Mouse (Mus musculus) midbrain, embryonic 15.5 days (tissue): ENCODE data around the gene Myrf. TPM values are rescaled to one million over a fixed set of nuclear protein-coding genes. Genes with fewer than 3 reads are reported as not detected.

Source experiments
- ATAC-seq: fragments of 200-750 bp; cut with Nextera tagmentation; replicated peaks from 2 replicates; pipeline ENCODE4 v1.8.0; 2017; ENCODE audit warnings: moderate TSS enrichment
- H3K27ac ChIP-seq: fragments of 300-500 bp; sonication (generic); 2 replicates; pipeline ENCODE4 v1.5.1; 2015; ENCODE audit warnings: mild to moderate bottlenecking, inconsistent platforms
- H3K27me3 ChIP-seq: fragments of 300-500 bp; sonication (generic); replicated peaks from 2 replicates; pipeline ENCODE4 v1.6.1; 2015; ENCODE audit warnings: inconsistent platforms
- H3K36me3 ChIP-seq: fragments of 300-500 bp; sonication (generic); replicated peaks from 2 replicates; pipeline ENCODE4 v1.6.1; 2015; ENCODE audit warnings: inconsistent platforms
- H3K4me1 ChIP-seq: fragments of 300-500 bp; sonication (generic); 2 replicates; pipeline ENCODE4 v1.6.1; 2015; ENCODE audit warnings: inconsistent platforms
- H3K4me2 ChIP-seq: fragments of 300-500 bp; sonication (generic); 2 replicates; pipeline ENCODE4 v1.6.1; 2015; ENCODE audit warnings: inconsistent platforms, mild to moderate bottlenecking, moderate library complexity
- H3K4me3 ChIP-seq: fragments of 300-500 bp; sonication (generic); 2 replicates; pipeline ENCODE4 v1.5.1; 2015; ENCODE audit warnings: mild to moderate bottlenecking, inconsistent platforms
- H3K9ac ChIP-seq: fragments of 300-500 bp; sonication (generic); 2 replicates; pipeline ENCODE4 v1.6.1; 2015; ENCODE audit warnings: mild to moderate bottlenecking, inconsistent platforms
- H3K9me3 ChIP-seq: fragments of 300-500 bp; sonication (generic); 2 replicates; pipeline ENCODE4 v1.6.1; 2016; ENCODE audit warnings: inconsistent platforms
- WGBS: fragments of 180-500 bp; shearing (Covaris S2); methylation state at CpG from one replicate; pipeline ENCODE4 v1.1.7; 2015; ENCODE audit warnings: mixed read lengths; 5-methylcytosine and 5-hydroxymethylcytosine counted together
- polyA plus RNA-seq: library from polyadenylated mRNA; unstranded; fragments of >200 nt; fragmentation: Nextera tagmentation; extraction: Ambion mirVana; gene quantifications from 2 replicates; pipeline ENCODE4 v1.2.1, GENCODE M21; 2015

The Myrf gene
- 0.62 and 0.79 TPM in 2 replicates for polyA plus RNA-seq

DNA sequence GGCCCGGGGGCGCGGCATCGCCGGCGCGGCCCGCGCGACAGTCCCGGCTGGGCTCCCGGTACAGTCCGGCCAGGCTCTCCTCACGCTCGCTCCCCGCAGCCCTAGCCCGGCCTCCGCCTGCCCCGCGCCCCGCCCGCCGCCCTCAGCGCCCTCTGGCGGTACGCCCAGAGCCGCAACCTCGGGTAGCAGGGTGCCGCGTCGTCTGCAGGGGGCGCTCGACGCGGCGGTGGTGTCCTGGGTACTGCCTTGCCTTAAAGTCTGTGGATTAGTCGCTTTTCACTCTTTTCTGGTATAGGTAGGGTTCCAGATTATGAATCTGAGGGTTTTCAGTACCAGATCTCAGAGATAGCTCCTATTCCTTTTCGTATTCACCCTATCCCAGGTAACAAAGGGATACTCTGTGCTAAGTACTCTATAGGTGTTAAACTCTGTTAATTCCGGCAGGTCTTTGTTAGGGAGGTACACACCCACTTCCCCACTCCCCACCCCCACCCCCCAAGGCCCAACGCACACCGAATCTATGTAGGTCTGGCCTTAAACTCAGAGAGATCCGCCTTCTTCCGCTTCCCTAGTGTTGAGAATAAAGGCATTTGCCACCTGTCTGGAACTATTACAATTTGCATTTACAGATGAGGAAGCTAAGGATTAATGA lies at the start of gene Myrf:
Myrf (minus strand) TSS at position 95 of the 652 bp plus-strand sequence.
- peak; percentile 69 for ATAC-seq
- H3K36me3 ChIP-seq: no peaks in the 10 kb centered on the region
- 8% methylated on average over 43 of the region's 43 CpGs for WGBS

DNA sequence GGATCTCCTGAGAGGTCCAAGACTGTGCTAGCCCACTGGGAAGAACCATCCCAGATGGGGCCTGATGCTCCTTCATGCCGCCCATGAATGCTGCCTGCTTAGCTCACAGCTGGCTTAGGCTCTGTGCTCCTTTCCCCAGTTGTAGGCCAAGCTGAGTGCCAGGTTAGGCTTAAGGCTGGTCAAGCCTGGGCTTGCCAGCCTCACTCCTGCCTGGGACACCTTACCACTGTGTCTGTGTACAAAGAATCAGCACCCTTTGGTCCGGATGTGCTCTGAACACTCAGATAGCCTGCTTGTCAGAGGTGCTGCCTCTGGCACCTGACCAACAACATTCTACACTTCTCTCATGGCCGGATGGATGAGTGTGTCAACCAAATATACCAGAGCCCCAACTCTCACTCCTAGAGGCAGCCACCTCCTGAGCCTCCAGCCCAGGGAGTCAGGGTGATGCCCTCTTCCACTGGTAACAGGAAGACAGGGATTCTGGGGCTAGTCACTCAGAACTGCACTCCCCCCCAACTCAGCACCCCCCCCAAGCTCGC lies 49.1 kb upstream of the Myrf start:
- WGBS: 78% methylated on average over 4 of the region's 4 CpGs
- Histone ChIP-seq H3K4me2 (no peak overlapping the region), H3K4me1 (peaks cover 7% of the 10 kb centered on the region), H3K4me3 (no peak overlapping the region), H3K9ac (no peak overlapping the region), H3K27me3 (no peaks in the 10 kb centered on the region), H3K36me3 (no peaks in the 10 kb centered on the region), H3K27ac (no peak overlapping the region), H3K9me3 (no peaks in the 10 kb centered on the region)
- ATAC-seq: no peak

More for the DNA sequence above, at the start of gene Myrf:
- peaks cover 9% of the 10 kb centered on the region; the same call in 1 of the 2 replicates for H3K4me1 ChIP-seq
- peak within 1 kb of the TSS; percentile 42 for H3K4me3 ChIP-seq
- peak within 1 kb of the TSS; percentile 63 for H3K4me2 ChIP-seq
- peak within 1 kb of the TSS; percentile 19; the same call in 1 of the 2 replicates for H3K9ac ChIP-seq
- no peak within 1 kb of the TSS for H3K27ac ChIP-seq
- H3K27me3 ChIP-seq: peaks cover 11% of the 10 kb centered on the region; the same call in 1 of the 2 replicates
- no peaks in the 10 kb centered on the region for H3K9me3 ChIP-seq

DNA sequence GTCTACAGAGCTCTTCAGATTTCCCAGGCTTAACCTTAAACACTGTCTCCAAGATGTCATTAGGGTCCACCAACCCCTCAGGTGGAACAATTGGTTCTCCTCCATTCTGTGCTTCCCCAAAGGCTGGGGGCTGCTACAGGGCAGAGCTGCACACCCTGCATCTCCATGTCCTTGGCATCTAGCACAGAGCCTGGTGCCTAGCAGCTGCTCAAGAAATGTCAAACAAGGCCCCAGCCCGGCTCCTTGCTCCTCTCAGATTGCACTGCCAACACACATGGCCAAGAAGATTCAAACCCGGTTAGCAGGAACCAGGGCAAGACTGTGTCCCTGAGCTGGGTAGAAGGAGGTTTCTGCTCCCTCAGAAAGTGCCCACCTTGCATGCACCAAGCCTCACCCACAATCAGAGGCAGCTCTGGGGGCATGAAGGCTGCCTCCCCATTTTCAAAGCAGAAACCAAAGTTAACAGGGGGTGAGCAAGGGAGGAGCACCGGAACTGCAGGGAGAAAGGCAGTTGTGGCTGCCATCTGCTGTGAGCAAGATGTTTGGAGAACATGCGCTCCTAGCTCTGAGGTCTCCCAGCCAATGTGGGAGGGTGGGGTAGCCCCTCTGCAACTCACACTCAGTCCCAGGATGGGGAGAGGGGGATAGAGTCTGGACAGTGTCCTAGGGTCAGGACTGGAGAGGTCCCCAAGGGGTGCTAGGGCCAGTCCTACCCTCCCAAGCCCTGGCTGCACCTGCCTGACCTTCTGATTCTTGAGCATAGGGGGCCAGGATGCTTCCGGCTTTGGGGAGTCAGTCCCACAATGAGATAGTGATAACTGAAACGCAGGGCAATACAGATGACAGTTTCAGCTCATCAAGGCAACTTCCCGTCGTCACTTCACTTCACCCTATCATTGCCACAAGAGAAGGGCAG lies 47.8 kb upstream of the Myrf start:
- no peaks in the 10 kb centered on the region for H3K27me3 ChIP-seq
- no peak overlapping the region for H3K27ac ChIP-seq
- H3K4me1 ChIP-seq: no peaks in the 10 kb centered on the region
- no peak for ATAC-seq
- no peak overlapping the region for H3K4me3 ChIP-seq
- H3K36me3 ChIP-seq: no peaks in the 10 kb centered on the region
- no peak overlapping the region for H3K4me2 ChIP-seq
- no peaks in the 10 kb centered on the region for H3K9me3 ChIP-seq
- 87% methylated on average over 8 of the region's 8 CpGs for WGBS
- no peak overlapping the region for H3K9ac ChIP-seq

DNA sequence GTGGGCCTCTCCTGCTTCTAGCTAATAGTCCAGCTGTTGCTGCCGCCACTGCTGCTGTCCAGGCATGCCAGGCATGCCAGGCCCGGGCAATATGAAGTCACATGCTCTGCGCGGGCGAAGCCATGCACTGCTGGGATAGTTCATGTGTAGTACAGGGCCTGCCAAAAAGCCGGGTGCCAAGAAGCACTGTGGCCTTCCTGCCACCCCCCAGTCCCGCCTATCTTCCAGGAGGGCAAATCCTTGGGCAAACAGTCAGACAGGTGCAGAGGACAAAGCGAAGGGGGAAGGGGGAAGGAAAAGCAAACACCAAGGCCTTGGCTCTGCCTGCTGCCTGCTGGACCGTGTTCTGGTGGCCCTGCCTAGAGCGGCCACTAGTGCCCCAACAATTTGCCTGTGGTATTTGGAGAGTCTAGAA lies 45.9 kb upstream of the Myrf start:
- no peak for ATAC-seq
- Histone ChIP-seq H3K4me2 (no peak overlapping the region), H3K27me3 (no peaks in the 10 kb centered on the region)

DNA sequence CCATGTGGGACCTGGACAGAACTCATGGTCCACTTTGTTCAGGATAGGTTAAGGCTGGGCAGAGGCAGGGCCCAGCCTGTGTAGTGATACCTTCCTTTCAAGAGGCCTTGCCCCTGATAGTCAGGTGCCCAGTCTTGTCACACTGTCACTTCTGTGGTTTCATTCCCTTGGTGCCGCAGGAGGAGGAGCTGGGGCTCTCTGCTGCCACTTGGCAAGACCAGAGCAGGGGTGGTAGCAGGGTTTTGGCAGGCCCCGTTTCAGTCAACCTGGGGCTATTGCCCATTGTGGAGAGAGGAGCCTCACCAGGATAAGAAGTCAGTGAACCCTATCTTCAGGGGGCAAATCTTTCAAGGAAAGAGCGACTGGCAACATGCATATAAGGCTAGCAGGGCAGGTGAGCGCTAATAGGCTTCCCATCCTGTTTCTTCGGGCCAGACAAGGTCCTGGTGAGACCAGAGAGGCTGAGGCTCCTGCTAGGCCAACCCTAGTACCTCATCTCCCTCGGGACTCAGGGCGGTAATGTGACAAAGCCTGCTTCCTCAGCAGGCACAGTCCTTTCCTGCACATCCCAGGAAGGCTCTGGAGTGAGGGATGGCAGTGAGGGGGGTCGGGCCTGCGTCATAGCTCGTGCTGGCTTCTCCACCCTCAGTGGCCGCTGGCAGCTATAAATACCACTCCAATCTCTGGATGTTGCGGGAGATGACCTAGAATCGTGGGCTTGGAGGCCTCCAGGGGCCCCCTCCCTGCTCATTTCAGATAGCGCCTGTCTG lies 40.4 kb upstream of the Myrf start:
- Histone ChIP-seq H3K9ac (no peak overlapping the region), H3K27ac (no peak overlapping the region), H3K27me3 (no peaks in the 10 kb centered on the region), H3K9me3 (no peaks in the 10 kb centered on the region), H3K4me1 (peaks cover 16% of the 10 kb centered on the region), H3K4me2 (no peak overlapping the region), H3K4me3 (no peak overlapping the region), H3K36me3 (no peaks in the 10 kb centered on the region)
- 77% methylated on average over 14 of the region's 14 CpGs for WGBS
- ATAC-seq: no peak

More for the DNA sequence above, 45.9 kb upstream of the Myrf start:
- 85% methylated on average over 10 of the region's 10 CpGs for WGBS
- no peak overlapping the region for H3K27ac ChIP-seq
- H3K4me1 ChIP-seq: no peaks in the 10 kb centered on the region
- H3K9me3 ChIP-seq: no peaks in the 10 kb centered on the region
- no peak overlapping the region for H3K9ac ChIP-seq
- H3K4me3 ChIP-seq: no peak overlapping the region
- no peaks in the 10 kb centered on the region for H3K36me3 ChIP-seq

DNA sequence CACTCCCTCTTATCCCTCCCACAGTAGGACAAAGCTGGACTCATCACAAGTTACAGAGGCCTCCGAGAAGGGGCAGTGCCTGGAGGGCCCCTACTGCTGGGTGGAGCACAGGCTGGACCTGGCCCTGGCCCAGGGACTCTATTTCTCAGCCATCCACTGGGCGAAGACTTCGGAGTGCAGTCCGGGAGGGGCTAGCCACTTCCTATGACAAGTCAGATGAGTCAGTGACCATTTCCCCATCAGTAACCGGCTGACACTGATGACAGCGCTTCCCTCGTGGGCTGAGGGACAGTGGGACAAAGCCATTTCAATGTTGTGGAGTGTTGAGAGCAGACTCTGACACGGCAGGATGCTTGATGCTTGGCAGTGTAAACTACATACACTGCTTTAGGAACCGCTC lies 39.1 kb upstream of the Myrf start:
- peaks cover 16% of the 10 kb centered on the region for H3K4me1 ChIP-seq
- 87% methylated on average over 9 of the region's 9 CpGs for WGBS
- ATAC-seq: no peak
- no peaks in the 10 kb centered on the region for H3K9me3 ChIP-seq
- no peak overlapping the region for H3K4me2 ChIP-seq
- H3K9ac ChIP-seq: no peak overlapping the region
- no peaks in the 10 kb centered on the region for H3K27me3 ChIP-seq
- no peak overlapping the region for H3K27ac ChIP-seq
- H3K36me3 ChIP-seq: no peaks in the 10 kb centered on the region
- H3K4me3 ChIP-seq: no peak overlapping the region

DNA sequence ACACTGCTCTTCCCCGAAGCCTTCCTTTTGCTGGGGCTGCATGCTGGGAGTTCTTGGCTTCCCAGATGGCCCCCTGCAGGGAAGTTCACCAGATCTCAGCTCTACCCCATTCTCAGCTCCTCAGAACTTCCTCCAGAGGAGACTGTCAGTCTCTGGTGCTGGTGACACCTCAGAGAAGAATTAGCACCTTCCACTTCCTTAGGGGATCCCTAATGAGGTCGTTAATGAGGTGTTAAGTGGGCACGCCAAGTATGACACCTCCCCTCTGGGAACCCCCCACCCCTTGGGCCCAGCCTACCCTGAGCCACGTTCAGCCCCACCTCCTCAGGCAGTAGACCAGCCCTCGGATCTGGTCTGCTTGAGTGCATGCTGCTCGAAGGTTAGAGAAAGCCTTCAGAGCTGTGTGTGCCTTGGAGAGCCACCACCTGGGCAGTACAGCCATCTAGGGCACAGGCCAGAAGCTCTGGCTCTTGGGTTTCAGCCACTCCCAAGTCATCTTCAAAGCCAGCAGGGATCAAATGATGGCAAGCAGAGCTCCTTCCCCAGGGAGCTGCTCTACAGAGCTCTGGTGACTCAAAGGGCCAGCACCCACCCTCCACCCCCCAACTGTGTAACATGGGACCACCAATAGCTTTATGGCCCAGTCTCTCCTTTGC lies 38.2 kb upstream of the Myrf start:
- no peak overlapping the region for H3K4me3 ChIP-seq
- no peak overlapping the region for H3K9ac ChIP-seq
- no peak overlapping the region for H3K27ac ChIP-seq
- 36% methylated on average over 6 of the region's 6 CpGs for WGBS
- H3K4me1 ChIP-seq: peaks cover 16% of the 10 kb centered on the region
- no peak for ATAC-seq
- no peak overlapping the region for H3K4me2 ChIP-seq
- H3K9me3 ChIP-seq: no peaks in the 10 kb centered on the region
- H3K27me3 ChIP-seq: no peaks in the 10 kb centered on the region
- no peaks in the 10 kb centered on the region for H3K36me3 ChIP-seq

DNA sequence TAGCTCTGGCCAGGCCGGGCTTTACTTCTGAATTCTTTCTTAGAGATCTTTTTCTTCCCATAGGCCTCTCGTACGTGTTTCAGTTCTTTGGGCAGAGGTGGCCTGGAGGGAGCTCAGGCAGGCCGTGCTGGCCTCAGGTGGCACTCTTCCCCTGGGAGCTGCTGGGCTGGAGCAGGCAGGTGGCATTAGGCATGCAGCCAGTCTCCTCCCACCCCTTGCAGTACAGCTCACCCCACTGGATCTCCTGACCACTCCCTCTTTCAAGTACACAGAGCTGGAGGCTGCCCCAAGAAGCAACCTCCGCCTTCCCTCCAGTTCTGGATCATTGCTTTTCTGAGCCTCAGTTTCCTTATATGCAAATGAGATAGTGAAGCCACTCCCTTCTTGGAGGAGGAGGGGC lies 37.2 kb upstream of the Myrf start:
- no peaks in the 10 kb centered on the region for H3K36me3 ChIP-seq
- H3K4me1 ChIP-seq: peaks cover 24% of the 10 kb centered on the region
- WGBS: 17% methylated on average over 5 of the region's 5 CpGs
- H3K27me3 ChIP-seq: no peaks in the 10 kb centered on the region
- no peak overlapping the region for H3K4me2 ChIP-seq
- no peak overlapping the region for H3K4me3 ChIP-seq
- no peak overlapping the region for H3K9ac ChIP-seq
- ATAC-seq: peak; percentile 28; the same call in 1 of the 2 replicates
- H3K27ac ChIP-seq: 0 out of 2 replicates have a peak overlapping the region, but pooled peaks have one; percentile 30
- H3K9me3 ChIP-seq: no peaks in the 10 kb centered on the region

DNA sequence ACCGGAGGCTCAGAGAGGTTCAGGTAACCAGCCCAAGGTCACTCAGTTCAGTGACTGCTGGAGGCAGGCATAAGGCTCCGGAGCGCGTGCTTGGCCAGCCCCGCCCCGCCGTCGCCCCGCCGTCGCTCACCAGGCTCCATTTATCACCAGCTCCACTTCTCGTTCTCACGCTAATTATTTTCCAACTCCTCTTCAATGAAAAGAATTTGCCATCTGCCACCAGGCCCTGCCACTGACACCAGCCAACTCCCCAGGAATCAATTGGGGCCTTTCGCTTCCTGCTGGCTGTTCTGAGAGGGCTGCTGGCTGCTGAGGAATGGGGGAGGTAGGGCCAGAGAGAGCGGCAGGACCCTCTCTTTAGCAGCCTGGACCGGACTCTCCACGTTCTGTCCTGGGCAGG lies 36.8 kb upstream of the Myrf start:
- no peaks in the 10 kb centered on the region for H3K36me3 ChIP-seq
- H3K4me1 ChIP-seq: peaks cover 26% of the 10 kb centered on the region
- H3K27me3 ChIP-seq: no peaks in the 10 kb centered on the region
- H3K4me2 ChIP-seq: no peak overlapping the region
- H3K4me3 ChIP-seq: no peak overlapping the region
- no peaks in the 10 kb centered on the region for H3K9me3 ChIP-seq
- 4% methylated on average over 17 of the region's 17 CpGs for WGBS
- 0 out of 2 replicates have a peak overlapping the region, but pooled peaks have one; percentile 30 for H3K27ac ChIP-seq
- H3K9ac ChIP-seq: no peak overlapping the region
- no peak for ATAC-seq

DNA sequence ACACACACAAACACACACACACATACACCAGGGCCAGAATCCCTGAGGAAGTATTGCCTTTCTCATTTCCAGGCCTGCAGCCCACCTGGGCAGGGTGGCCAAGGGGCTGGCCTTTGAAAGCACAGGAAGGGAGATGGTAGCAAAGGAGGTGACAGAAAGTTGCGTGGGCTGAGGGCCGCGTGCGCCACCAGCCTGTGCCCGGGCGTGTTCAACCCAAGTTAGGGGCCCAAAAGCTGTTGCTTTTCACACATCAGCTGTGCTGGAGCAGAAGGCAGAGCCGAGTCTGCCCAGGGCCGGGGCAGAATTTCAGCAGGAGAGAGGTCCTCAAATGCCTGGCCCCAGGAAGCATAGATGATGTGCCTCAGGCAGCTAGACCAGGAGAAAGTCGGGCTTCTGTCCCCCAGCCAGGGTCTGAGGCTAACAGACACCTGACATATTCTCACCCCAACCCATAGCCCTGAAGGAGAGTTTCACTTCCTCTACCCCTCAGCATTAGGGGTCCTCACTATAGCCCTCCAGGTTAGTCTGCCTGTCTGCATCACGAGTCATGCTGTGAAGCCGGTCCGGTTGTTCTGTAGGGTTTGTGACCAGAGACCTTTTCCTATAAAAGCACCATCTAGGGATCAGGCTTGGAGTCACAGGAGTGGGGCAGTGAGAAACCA lies 36.1 kb upstream of the Myrf start:
- H3K4me1 ChIP-seq: peaks cover 26% of the 10 kb centered on the region
- H3K9me3 ChIP-seq: no peaks in the 10 kb centered on the region
- no peak for ATAC-seq

DNA sequence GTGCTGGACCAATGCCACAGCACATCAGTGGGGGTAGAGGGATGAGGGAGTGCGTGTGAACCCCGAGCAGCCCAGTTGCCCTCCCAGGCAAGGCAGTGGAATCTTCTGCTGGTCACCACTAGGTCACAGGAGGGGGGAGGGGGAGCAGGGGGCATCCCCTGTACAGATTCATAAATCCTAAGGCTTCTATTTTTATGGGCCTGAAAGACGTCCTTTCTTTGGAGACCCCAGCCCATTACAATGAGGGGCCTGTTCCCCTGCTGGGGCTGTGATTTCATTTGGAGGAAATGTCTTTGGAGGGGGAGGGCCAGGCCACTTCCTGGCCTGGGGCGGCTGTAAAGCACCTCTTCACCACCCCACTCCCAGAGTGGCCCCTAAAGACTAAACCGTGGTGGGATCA lies 33.5 kb upstream of the Myrf start:
- no peak overlapping the region for H3K27ac ChIP-seq
- peaks cover 26% of the 10 kb centered on the region for H3K4me1 ChIP-seq
- no peak overlapping the region for H3K9ac ChIP-seq
- no peak overlapping the region for H3K4me2 ChIP-seq
- no peaks in the 10 kb centered on the region for H3K36me3 ChIP-seq
- WGBS: 39% methylated on average over 5 of the region's 5 CpGs
- H3K9me3 ChIP-seq: no peaks in the 10 kb centered on the region
- no peaks in the 10 kb centered on the region for H3K27me3 ChIP-seq
- ATAC-seq: no peak
- no peak overlapping the region for H3K4me3 ChIP-seq

More for the DNA sequence above, 36.1 kb upstream of the Myrf start:
- H3K4me3 ChIP-seq: no peak overlapping the region
- H3K27me3 ChIP-seq: no peaks in the 10 kb centered on the region
- H3K27ac ChIP-seq: no peak overlapping the region
- WGBS: 67% methylated on average over 12 of the region's 12 CpGs
- no peaks in the 10 kb centered on the region for H3K36me3 ChIP-seq
- no peak overlapping the region for H3K4me2 ChIP-seq
- no peak overlapping the region for H3K9ac ChIP-seq
